Comparison of ENCODE assay signal across 11 mouse cellular contexts in genomic region chr6:128121691-128122090, GRCm38 (mm10). TPM values are rescaled to one million over a fixed set of nuclear protein-coding genes. Genes with fewer than 3 reads are reported as not detected.
DNase-seq lines count a peak whose midpoint lies in the region; ATAC-seq and TF ChIP-seq lines count a peak whose summit lies in the region.
"Had no signal": no experiment of that assay in that cellular context is flagged by ENCODE, and none has a peak within 500 bp of the region (broad histone marks: within the 10 kb centered on the region; RNA-seq: fewer than 3 reads in every experiment).

No protein-coding gene starts in this region.

- peaks cover 30% of the 10 kb centered on the region for H3K4me1 ChIP-seq in intestine, embryonic 14.5 days (replicated peaks; ENCODE audit: control insufficient read depth, insufficient read depth, low read length)
- H3K4me1 ChIP-seq in intestine, postnatal 0 days (replicated peaks; ENCODE audit: control insufficient read depth, insufficient read depth, low read length): 0 out of 2 replicates have a peak, but pooled peaks cover 5% of the 10 kb centered on the region
- peaks cover 36% of the 10 kb centered on the region for H3K4me1 ChIP-seq in lung, embryonic 14.5 days (ENCODE audit: insufficient read depth)

- 0 out of 2 replicates have a peak, but pooled peaks cover 3% of the 10 kb centered on the region for H3K36me3 ChIP-seq in intestine, embryonic 14.5 days (ENCODE audit: control insufficient read depth, insufficient read depth, low read length)
- H3K36me3 ChIP-seq in intestine, postnatal 0 days (ENCODE audit: control insufficient read depth, insufficient read depth): no peaks in the 10 kb centered on the region
- H3K36me3 ChIP-seq in lung, embryonic 14.5 days (ENCODE audit: insufficient read depth): peaks cover 7% of the 10 kb centered on the region; the same call in 1 of the 2 replicates

- no peak overlapping the region for H3K4me2 ChIP-seq in intestine, embryonic 14.5 days (ENCODE audit: low read length)
- H3K4me2 ChIP-seq in intestine, postnatal 0 days (replicated peaks; ENCODE audit: low read depth): no peak overlapping the region
- H3K4me2 ChIP-seq in lung, embryonic 14.5 days: no peak overlapping the region
- H3K4me2 ChIP-seq: limb, embryonic 13.5 days; neural tube, embryonic 13.5 days had no signal

- 82% methylated on average over 5 of the region's 5 CpGs for whole genome bisulfite sequencing in intestine, embryonic 14.5 days
- 71% methylated on average over 5 of the region's 5 CpGs for WGBS in intestine, postnatal 0 days
- WGBS in lung, embryonic 14.5 days: 72% methylated on average over 5 of the region's 5 CpGs

- no peak for ATAC-seq in intestine, embryonic 14.5 days (replicated peaks; ENCODE audit: low FRiP score, low TSS enrichment, low read depth)
- ATAC-seq in intestine, postnatal 0 days: no peak
- ATAC-seq in Patski: peak; percentile 73
- ATAC-seq in lung, embryonic 14.5 days (ENCODE audit: insufficient read depth): no peak

- POLR2A ChIA-PET in Patski (lab: Charles Lee): no interaction called here

- H3K9ac ChIP-seq in intestine, embryonic 14.5 days (ENCODE audit: low read length): no peak overlapping the region
- H3K9ac ChIP-seq in intestine, postnatal 0 days (ENCODE audit: low read depth, low read length): no peak overlapping the region
- H3K9ac ChIP-seq in lung, embryonic 14.5 days: no peak overlapping the region
- H3K9ac ChIP-seq: limb, embryonic 13.5 days; neural tube, embryonic 13.5 days had no signal

- no peak for TF ChIP-seq CTCF in intestine, postnatal 0 days (IDR thresholded peaks at IDR 0.05; ENCODE audit: low read depth)
- TF ChIP-seq CTCF in Patski (IDR thresholded peaks at IDR 0.05): no peak
- TF ChIP-seq CTCF in lung, embryonic 14.5 days (IDR thresholded peaks at IDR 0.05; ENCODE audit: low read depth): no peak

- H3K27ac ChIP-seq in intestine, embryonic 14.5 days (ENCODE audit: low read depth): peak overlapping the region; percentile 74
- H3K27ac ChIP-seq in intestine, postnatal 0 days (ENCODE audit: low read depth, low read length): no peak overlapping the region
- peak overlapping the region; percentile 26 for H3K27ac ChIP-seq in lung, embryonic 14.5 days (ENCODE audit: low read depth)
- H3K27ac ChIP-seq: limb, embryonic 13.5 days; neural tube, embryonic 13.5 days had no signal

- no peak overlapping the region for H3K4me3 ChIP-seq in intestine, embryonic 14.5 days (ENCODE audit: low read depth, low read length)
- H3K4me3 ChIP-seq in intestine, postnatal 0 days (ENCODE audit: low read depth, low read length): no peak overlapping the region
- H3K4me3 ChIP-seq in lung, embryonic 14.5 days (ENCODE audit: low read depth, low read length): no peak overlapping the region
- H3K4me3 ChIP-seq: limb, embryonic 13.5 days; neural tube, embryonic 13.5 days had no signal

- H3K9me3 ChIP-seq in intestine, embryonic 14.5 days (ENCODE audit: control insufficient read depth, low read length): no peaks in the 10 kb centered on the region
- H3K9me3 ChIP-seq in intestine, postnatal 0 days (ENCODE audit: control insufficient read depth): no peaks in the 10 kb centered on the region
- no peaks in the 10 kb centered on the region for H3K9me3 ChIP-seq in lung, embryonic 14.5 days (ENCODE audit: low read depth, low read length)
- H3K9me3 ChIP-seq: limb, embryonic 13.5 days; neural tube, embryonic 13.5 days had no signal

- CTCF ChIA-PET in Patski (lab: Charles Lee): interaction anchor here (1.3 to 1.4 kb wide), 3 partner anchors 13 to 20 kb away, joined by 3 to 4 read pairs (median 3); no protein-coding TSS in a partner anchor

- DNase-seq in intestine, embryonic 14.5 days (ENCODE audit: low spot score): no peak
- peak; percentile 55 for DNase-seq in Patski (ENCODE audit: low read depth, low spot score)
- peak; percentile 80 for DNase-seq in heart, adult 8-10 months (ENCODE audit: low spot score)
- peak; percentile 42 for DNase-seq in lung, embryonic 14.5 days
- DNase-seq in spleen, postnatal 4 days (ENCODE audit: low spot score in 2 of 2): no peak
- DNase-seq in cerebellum, adult 8-10 months: no peak
- DNase-seq in embryo, embryonic 10.5 days (ENCODE audit: low spot score): no peak
- DNase-seq: thymus, postnatal 25 days had no signal

- in situ Hi-C loops in Patski (cut with MboI; ENCODE audit: low pct_unique_long_range_greater_than_20kb): no loop called here

- H3K27me3 ChIP-seq in intestine, embryonic 14.5 days (replicated peaks; ENCODE audit: control insufficient read depth, insufficient read depth, low read length): no peaks in the 10 kb centered on the region
- no peaks in the 10 kb centered on the region for H3K27me3 ChIP-seq in intestine, postnatal 0 days (replicated peaks; ENCODE audit: control insufficient read depth, insufficient read depth, low read length)
- no peaks in the 10 kb centered on the region for H3K27me3 ChIP-seq in Patski
- no peaks in the 10 kb centered on the region for H3K27me3 ChIP-seq in lung, embryonic 14.5 days (ENCODE audit: insufficient read depth, low read length)
- H3K27me3 ChIP-seq: limb, embryonic 13.5 days; neural tube, embryonic 13.5 days had no signal

RNA-seq across cellular contexts. Expression of gene Tspan9, which starts 21.7 kb away (rescaled TPM):
- 110 and 113 TPM in 2 replicates for polyA plus RNA-seq in intestine, embryonic 14.5 days (2014; fragmentation: Nextera tagmentation; extraction: Ambion mirVana)
- 49.8 and 55.5 TPM in 2 replicates for polyA plus RNA-seq in intestine, postnatal 0 days (2015; fragmentation: Nextera tagmentation; extraction: Ambion mirVana)
- polyA plus RNA-seq in Patski (2021): 135 TPM
- total RNA-seq in heart, adult 8-10 months (2022): 100 to 1,000 TPM in 2 of 4 experiments, 10 to 100 TPM in 2; 67.0 to 124 (median 99.7) TPM
- 118 and 121 TPM in 2 replicates for polyA plus RNA-seq in lung, embryonic 14.5 days (2014; fragmentation: Nextera tagmentation; extraction: Ambion mirVana)

Comparison
In these comparisons a context has a peak if more than half of its experiments do, and no peak if none do; other contexts are left out.
1. DNase-seq: peak in Patski (single experiment), heart, adult 8-10 months (single experiment) and lung, embryonic 14.5 days (single experiment); none in intestine, embryonic 14.5 days (single experiment), spleen, postnatal 4 days (0 of 2), cerebellum, adult 8-10 months (single experiment) and embryo, embryonic 10.5 days (single experiment).